Mouse (Mus musculus) cerebellum, postnatal 10 days (tissue): ENCODE measurements at regions not wholly inside any gene's neighbourhood (a gene's known extent, or its start where the extent isn't known, plus 50 kb on each side); places are given as distances from the start of the nearest gene placed in this dataset.

Experiments
- DNase-seq, 2 experiments: peaks; one replicate each; pipeline ENCODE4 v3.0.0; 2021; ENCODE audit warnings: mixed read lengths in 2 of 2

DNA sequence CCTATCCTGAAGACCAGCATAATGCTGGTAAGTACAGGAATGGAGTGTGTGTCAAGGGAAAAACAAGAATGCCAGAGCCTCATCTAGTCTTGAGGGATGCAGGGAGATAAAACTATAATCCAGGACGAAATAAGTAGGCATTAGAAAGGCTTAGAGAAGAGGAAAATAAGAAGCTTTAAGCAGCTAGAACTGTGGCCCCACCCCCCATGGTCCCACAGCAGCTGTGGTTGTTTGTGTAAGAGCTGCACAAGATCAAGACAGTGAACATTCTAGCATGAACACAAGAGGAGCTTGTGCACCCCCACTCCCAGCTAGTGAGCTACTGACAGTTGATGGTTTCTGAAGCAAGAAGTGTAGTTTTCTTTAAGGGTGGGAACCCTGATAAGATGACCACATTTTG lies 315.9 kb downstream of the Tmem135 start:
- DNase-seq: no peak

- peak; percentile 16 to 65 for DNase-seq
Measured at GRCm38 (mm10) chr7:89086348-89086747, 317.7 kb downstream of the Tmem135 start.

DNA sequence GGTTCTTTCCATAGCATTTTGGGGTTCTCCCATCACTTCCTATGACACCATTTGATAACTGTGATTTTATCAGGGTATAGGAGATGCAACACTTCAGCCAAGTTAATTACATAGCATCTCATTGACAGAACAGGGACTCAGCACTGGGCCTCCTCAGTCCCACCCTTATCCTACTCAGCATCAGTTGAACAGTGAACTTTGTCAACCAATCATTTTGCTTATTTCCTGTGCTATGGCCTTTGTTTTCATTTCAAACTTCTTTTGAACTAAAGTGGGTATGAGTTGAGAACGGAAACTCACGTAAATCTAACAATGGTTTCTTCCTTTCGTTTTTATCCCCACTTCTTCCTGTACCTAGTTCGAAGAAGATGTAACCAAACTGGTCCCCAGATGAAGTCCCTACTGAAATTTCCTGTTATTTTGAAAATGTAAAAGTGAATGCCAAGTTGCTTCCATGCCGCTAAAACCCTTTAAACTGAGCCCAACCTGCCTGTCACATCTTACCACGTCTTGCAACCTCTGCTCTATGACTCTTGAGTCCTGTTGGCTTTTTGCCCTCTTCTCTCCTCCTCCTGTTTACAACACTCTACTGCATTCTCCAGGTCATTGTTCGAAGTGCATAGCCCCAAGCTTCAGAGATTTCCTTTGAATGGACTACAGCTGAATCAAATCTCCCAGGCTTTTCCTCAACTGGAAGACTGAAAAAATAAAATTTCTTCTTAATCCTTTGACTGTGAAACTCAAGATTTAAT lies 329.9 kb downstream of the Tmem135 start:
- no peak for DNase-seq

DNA sequence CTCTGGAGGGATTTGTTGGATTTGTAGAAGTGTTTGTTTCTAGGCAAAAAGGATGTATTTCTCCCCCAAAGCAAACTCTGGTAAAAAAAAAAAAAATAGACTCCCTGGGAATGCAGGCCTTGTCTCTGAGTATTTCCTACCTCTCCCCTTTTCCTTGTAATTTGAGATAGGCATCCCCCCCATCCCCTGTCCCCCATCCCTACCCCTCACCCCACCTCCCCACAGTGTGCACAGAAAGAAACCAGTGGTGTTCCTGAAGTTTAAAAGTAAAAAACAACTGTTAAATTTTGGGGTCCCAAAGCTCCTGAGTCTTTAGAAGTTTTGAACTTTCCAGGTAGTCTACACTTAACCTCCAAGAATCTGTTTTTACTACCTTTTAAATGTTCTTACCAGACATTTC lies 334.0 kb downstream of the Tmem135 start:
- DNase-seq: no peak

GRCm38 (mm10) chr7:89064462-89064861 lies 339.6 kb downstream of the Tmem135 start:
- DNase-seq: no peak

DNA sequence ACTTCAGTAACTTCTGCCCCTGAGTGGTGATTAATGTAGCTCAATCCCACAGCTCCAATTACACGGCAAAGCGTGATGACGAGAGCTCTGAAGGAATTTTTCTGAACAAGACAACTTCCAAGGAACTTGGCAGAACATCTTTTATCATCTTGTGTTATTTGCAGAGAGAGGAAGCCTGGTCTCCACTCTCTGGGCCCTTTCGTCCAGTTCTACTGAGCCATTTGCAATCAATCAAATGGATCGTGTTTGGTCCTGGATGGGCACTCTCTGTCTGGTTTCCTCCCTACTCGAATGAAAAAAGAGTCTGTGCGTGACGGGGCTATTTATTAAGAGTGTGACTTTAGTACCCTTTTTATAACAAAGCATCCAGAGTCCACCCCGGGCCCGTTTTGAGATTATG lies 340.4 kb downstream of the Tmem135 start:
- no peak for DNase-seq

GRCm38 (mm10) chr7:89054494-89054893 lies 349.5 kb downstream of the Tmem135 start:
- no peak for DNase-seq

GRCm38 (mm10) chr7:89051240-89051639 lies 352.8 kb downstream of the Tmem135 start:
- peak; percentile 8 to 35 for DNase-seq

GRCm38 (mm10) chr7:89046405-89047217 lies 357.4 kb downstream of the Tmem135 start:
- DNase-seq: no peak

- DNase-seq: peak in 1 of 2 experiments; percentile 5
Measured at GRCm38 (mm10) chr7:89042977-89043376, 361.0 kb downstream of the Tmem135 start.

- no peak for DNase-seq
Measured at GRCm38 (mm10) chr7:89041287-89041686, 362.7 kb downstream of the Tmem135 start.

GRCm38 (mm10) chr7:89040139-89040538 lies 363.9 kb downstream of the Tmem135 start:
- DNase-seq: no peak

GRCm38 (mm10) chr7:89035138-89035996 lies 368.7 kb downstream of the Tmem135 start:
- no peak for DNase-seq

GRCm38 (mm10) chr7:89023230-89024030 lies 380.6 kb downstream of the Tmem135 start:
- no peak for DNase-seq

GRCm38 (mm10) chr7:88998815-88999392 lies 405.1 kb downstream of the Tmem135 start:
- DNase-seq: no peak

- DNase-seq: no peak
Measured at GRCm38 (mm10) chr7:88997815-88998477, 406.1 kb downstream of the Tmem135 start.

- DNase-seq: no peak
Measured at GRCm38 (mm10) chr7:88974436-88974835, 429.6 kb downstream of the Tmem135 start.

GRCm38 (mm10) chr7:88960841-88961240 lies 443.2 kb downstream of the Tmem135 start:
- DNase-seq: no peak

DNA sequence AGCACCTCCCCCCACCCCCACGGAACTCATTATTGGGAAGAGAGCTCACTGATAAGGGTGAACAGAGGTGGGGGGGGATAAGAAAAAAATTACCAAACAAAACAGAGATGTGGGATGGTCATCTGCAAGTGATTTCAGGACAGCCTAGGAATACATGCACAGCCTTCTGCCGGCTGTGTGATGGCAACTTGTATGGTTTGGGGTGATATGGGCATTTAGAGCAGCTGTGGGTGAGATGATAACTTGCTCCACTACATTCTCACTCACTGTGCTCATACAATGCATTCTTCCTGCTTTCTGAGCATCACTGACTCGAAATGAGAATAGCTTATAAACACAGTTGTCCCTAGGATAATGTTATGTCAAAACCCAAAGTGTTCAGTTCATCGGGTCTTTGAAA lies 443.8 kb downstream of the Tmem135 start:
- DNase-seq: no peak

DNA sequence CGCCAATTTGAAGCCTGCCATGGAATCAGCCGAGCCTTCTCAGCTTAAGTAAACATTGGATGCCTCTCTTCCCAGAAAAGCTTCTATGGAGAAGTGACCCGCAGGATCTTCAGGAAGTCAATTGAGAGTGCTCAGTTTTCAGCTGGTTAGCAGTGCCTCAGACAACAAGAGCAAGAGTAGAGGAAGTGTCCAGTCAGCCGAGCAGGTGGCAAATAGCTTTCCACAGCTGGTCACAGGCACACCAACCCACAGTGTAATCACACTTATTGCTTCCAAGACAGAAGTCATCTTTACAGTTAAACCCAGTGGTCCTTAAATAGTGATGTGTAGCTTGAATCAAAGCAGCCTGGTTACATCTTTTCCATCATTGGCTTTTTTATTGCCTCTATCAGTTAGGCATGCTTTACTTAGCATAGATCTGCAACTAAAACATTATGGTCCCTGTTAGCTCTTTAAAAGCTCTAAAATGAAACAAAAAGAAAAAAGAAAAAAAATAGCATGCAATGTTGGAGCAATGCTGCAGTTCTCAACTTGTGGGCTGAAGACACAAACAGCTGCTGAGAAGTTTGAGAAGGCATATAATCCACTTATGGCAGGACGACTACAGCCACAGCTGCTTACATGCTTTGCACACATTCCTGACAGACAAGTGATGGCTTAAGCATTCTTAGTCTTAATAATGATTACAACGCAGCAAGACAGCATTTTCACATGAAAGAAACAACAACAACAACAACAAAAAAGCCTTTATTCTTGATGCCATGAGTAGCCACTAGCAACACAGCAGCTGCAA lies 444.5 kb downstream of the Tmem135 start:
- no peak for DNase-seq
